Comparison of ENCODE assay signal across 9 mouse cellular contexts in the genomic region with DNA sequence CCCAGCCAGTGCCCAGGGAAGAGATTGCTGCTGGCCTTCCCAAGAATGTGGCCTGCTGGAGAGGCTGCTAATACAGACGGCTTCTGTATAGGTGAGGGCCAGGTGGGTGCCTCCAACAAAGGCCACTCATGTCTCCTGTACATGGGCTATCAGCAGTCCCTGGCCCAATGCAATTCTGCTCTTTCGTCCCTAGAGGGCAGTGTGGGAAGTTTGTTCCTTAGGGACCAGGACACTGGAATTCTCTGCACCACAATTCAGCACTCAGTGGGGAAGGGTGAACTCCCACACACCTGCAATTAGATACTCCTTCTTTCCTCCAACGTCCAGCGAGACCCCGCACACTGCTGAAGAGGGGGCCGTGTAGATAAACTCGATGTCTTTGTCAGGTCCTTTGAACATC. TPM values are rescaled to one million over a fixed set of nuclear protein-coding genes. Genes with fewer than 3 reads are reported as not detected.
DNase-seq lines count a peak whose midpoint lies in the region; ATAC-seq lines count a peak whose summit lies in the region.
"Had no signal": no experiment of that assay in that cellular context is flagged by ENCODE, and none has a peak within 500 bp of the region (broad histone marks: within the 10 kb centered on the region; RNA-seq: fewer than 3 reads in every experiment).

No protein-coding gene starts in this region.

- H3K4me2 ChIP-seq in liver, embryonic 11.5 days: no peak overlapping the region
- H3K4me2 ChIP-seq in heart, embryonic 15.5 days: no peak overlapping the region

- no peaks in the 10 kb centered on the region for H3K27me3 ChIP-seq in liver, embryonic 11.5 days (replicated peaks; ENCODE audit: control insufficient read depth, insufficient read depth, low read length)
- no peaks in the 10 kb centered on the region for H3K27me3 ChIP-seq in heart, embryonic 15.5 days

- no peaks in the 10 kb centered on the region for H3K4me1 ChIP-seq in liver, embryonic 11.5 days (replicated peaks; ENCODE audit: control insufficient read depth, insufficient read depth, low read length)
- H3K4me1 ChIP-seq in heart, embryonic 15.5 days (replicated peaks): peaks cover 16% of the 10 kb centered on the region

- H3K36me3 ChIP-seq in liver, embryonic 11.5 days (ENCODE audit: control insufficient read depth, insufficient read depth, low read length): 0 out of 2 replicates have a peak, but pooled peaks cover 2% of the 10 kb centered on the region
- peaks cover 42% of the 10 kb centered on the region; the same call in 1 of the 2 replicates for H3K36me3 ChIP-seq in heart, embryonic 15.5 days

- H3K4me3 ChIP-seq in liver, embryonic 11.5 days (ENCODE audit: low read depth, low read length): no peak overlapping the region
- H3K4me3 ChIP-seq in heart, embryonic 15.5 days: no peak overlapping the region
- H3K4me3 ChIP-seq: erythroblast, embryonic 14.5 days had no signal

- ATAC-seq in liver, embryonic 11.5 days (replicated peaks; ENCODE audit: low FRiP score): no peak
- no peak for ATAC-seq in heart, embryonic 15.5 days (replicated peaks; ENCODE audit: insufficient number of reproducible peaks, insufficient read depth, low FRiP score, low read depth)
- ATAC-seq in megakaryocyte progenitor cell, adult 5-6 weeks (replicated peaks; ENCODE audit: poor library complexity): peak; percentile 50; the same call in 1 of the 2 replicates

- WGBS in liver, embryonic 11.5 days: 15% methylated on average over 7 of the region's 7 CpGs
- WGBS in heart, embryonic 15.5 days: 20% methylated on average over 7 of the region's 7 CpGs

- no peak overlapping the region for H3K27ac ChIP-seq in liver, embryonic 11.5 days (ENCODE audit: low read depth, low read length)
- peak overlapping the region; percentile 1; the same call in 1 of the 2 replicates for H3K27ac ChIP-seq in heart, embryonic 15.5 days

- no peaks in the 10 kb centered on the region for H3K9me3 ChIP-seq in liver, embryonic 11.5 days (ENCODE audit: control insufficient read depth, low read length)
- H3K9me3 ChIP-seq in heart, embryonic 15.5 days (replicated peaks): no peaks in the 10 kb centered on the region

- H3K9ac ChIP-seq in liver, embryonic 11.5 days (ENCODE audit: low read depth, low read length): no peak overlapping the region
- H3K9ac ChIP-seq in heart, embryonic 15.5 days: no peak overlapping the region

- peak; percentile 13 for DNase-seq in liver
- no peak for DNase-seq in liver, embryonic 11.5 days (ENCODE audit: low spot score)
- DNase-seq in T-cell, adult 2 months (ENCODE audit: low spot score): peak; percentile 37
- DNase-seq in cerebellum, postnatal 14 days: peak; percentile 76 to 81
- DNase-seq in kidney, postnatal 4 days: peak; percentile 66 to 67
- DNase-seq in urinary bladder, adult 2 months (ENCODE audit: low spot score): no peak

RNA-seq across cellular contexts. Expression of a gene that starts 25.2 kb away (rescaled TPM):
- 0.14 TPM in 1 of 2 replicates, not detected in the other for polyA plus RNA-seq in liver, embryonic 11.5 days (2014; fragmentation: Nextera tagmentation; extraction: Ambion mirVana)
- 0.20 and 0.33 TPM in 2 replicates for polyA plus RNA-seq in heart, embryonic 15.5 days (2015; fragmentation: Nextera tagmentation; extraction: Ambion mirVana)
- total RNA-seq in megakaryocyte progenitor cell, adult 5-6 weeks (2015): 0.22 TPM in 1 of 2 replicates, not detected in the other
- total RNA-seq in megakaryocyte progenitor cell, adult 5-6 weeks (2017): 0.54 TPM in 1 of 2 replicates, not detected in the other
- polyA plus RNA-seq in urinary bladder, adult 2 months (2012; rRNA removed): 1.3 and 2.3 TPM in 2 replicates
- polyA plus RNA-seq: erythroblast, embryonic 14.5 days had no signal

RNA-seq across cellular contexts. Expression of a gene that starts 27.1 kb away (rescaled TPM):
- polyA plus RNA-seq in liver, embryonic 11.5 days (2014; fragmentation: Nextera tagmentation; extraction: Ambion mirVana): 19.2 and 20.8 TPM in 2 replicates
- polyA plus RNA-seq in heart, embryonic 15.5 days (2015; fragmentation: Nextera tagmentation; extraction: Ambion mirVana): 11.6 and 16.7 TPM in 2 replicates
- 19.1 and 23.7 TPM in 2 replicates for total RNA-seq in megakaryocyte progenitor cell, adult 5-6 weeks (2015)
- total RNA-seq in megakaryocyte progenitor cell, adult 5-6 weeks (2017): 11.7 and 14.1 TPM in 2 replicates
- polyA plus RNA-seq in urinary bladder, adult 2 months (2012; rRNA removed): 17.7 and 20.9 TPM in 2 replicates

RNA-seq across cellular contexts. Expression of a gene that starts 38.4 kb away (rescaled TPM):
- 17.8 and 18.1 TPM in 2 replicates for polyA plus RNA-seq in liver, embryonic 11.5 days (2014; fragmentation: Nextera tagmentation; extraction: Ambion mirVana)
- polyA plus RNA-seq in heart, embryonic 15.5 days (2015; fragmentation: Nextera tagmentation; extraction: Ambion mirVana): 67.1 and 85.2 TPM in 2 replicates
- 7.4 and 9.5 TPM in 2 replicates for total RNA-seq in megakaryocyte progenitor cell, adult 5-6 weeks (2015)
- 9.7 and 10.1 TPM in 2 replicates for total RNA-seq in megakaryocyte progenitor cell, adult 5-6 weeks (2017)
- polyA plus RNA-seq in urinary bladder, adult 2 months (2012; rRNA removed): 600 and 646 TPM in 2 replicates

Comparison
In these comparisons a context has a peak if more than half of its experiments do, and no peak if none do; other contexts are left out.
1. DNase-seq: peak in liver (single experiment), T-cell, adult 2 months (single experiment), cerebellum, postnatal 14 days (2 of 2) and kidney, postnatal 4 days (2 of 2); none in liver, embryonic 11.5 days (single experiment) and urinary bladder, adult 2 months (single experiment).